Mouse (Mus musculus) midbrain, embryonic 16.5 days (tissue): ENCODE measurements around the gene Dpep3. TPM values are rescaled to one million over a fixed set of nuclear protein-coding genes. Genes with fewer than 3 reads are reported as not detected.
"Not testable (repeated sequence)": the region's sequence is repeated elsewhere in the genome, so short reads cannot be mapped to it uniquely, and the experiment has no call there.

Experiments
- ATAC-seq: fragments of 200-750 bp; cut with Nextera tagmentation; 2 replicates; pipeline ENCODE4 v1.8.0; 2017; ENCODE audit warnings: moderate TSS enrichment
- H3K27ac ChIP-seq: fragments of 300-500 bp; sonication (generic); 2 replicates; pipeline ENCODE4 v1.5.1; 2014; ENCODE audit warnings: mild to moderate bottlenecking, low read length, mixed read lengths
- H3K27me3 ChIP-seq: fragments of 300-500 bp; sonication (generic); 2 replicates; pipeline ENCODE4 v1.6.1; 2014; ENCODE audit warnings: low read depth, low read length, mixed read lengths; ENCODE audit not compliant: control insufficient read depth, insufficient read depth
- H3K36me3 ChIP-seq: fragments of 300-500 bp; sonication (generic); 2 replicates; pipeline ENCODE4 v1.6.1; 2014; ENCODE audit warnings: mild to moderate bottlenecking, low read length, moderate library complexity, mixed read lengths; ENCODE audit not compliant: control insufficient read depth, insufficient read depth
- H3K4me1 ChIP-seq: fragments of 300-500 bp; sonication (generic); 2 replicates; pipeline ENCODE4 v1.6.1; 2014; ENCODE audit warnings: mild to moderate bottlenecking, low read length, mixed read lengths; ENCODE audit not compliant: control insufficient read depth, insufficient read depth
- H3K4me2 ChIP-seq: fragments of 300-500 bp; sonication (generic); 2 replicates; pipeline ENCODE4 v1.6.1; 2014; ENCODE audit warnings: mild to moderate bottlenecking, low read length, mixed read lengths
- H3K4me3 ChIP-seq: fragments of 300-500 bp; sonication (generic); 2 replicates; pipeline ENCODE4 v1.5.1; 2014; ENCODE audit warnings: low read depth, mild to moderate bottlenecking, low read length, moderate library complexity, mixed read lengths
- H3K9ac ChIP-seq: fragments of 300-500 bp; sonication (generic); 2 replicates; pipeline ENCODE4 v1.6.1; 2014; ENCODE audit warnings: low read depth, low read length, mixed read lengths
- H3K9me3 ChIP-seq: fragments of 300-500 bp; sonication (generic); replicated peaks from 2 replicates; pipeline ENCODE4 v1.6.1; 2014; ENCODE audit warnings: mild to moderate bottlenecking, low read length, mixed read lengths; ENCODE audit not compliant: control insufficient read depth, poor library complexity, severe bottlenecking
- WGBS: fragments of 180-500 bp; shearing (Covaris S2); extraction: QIAGEN DNeasy Blood & Tissue Kit; methylation state at CpG from one replicate; pipeline ENCODE4 v1.1.7; 2014; 5-methylcytosine and 5-hydroxymethylcytosine counted together
- polyA plus RNA-seq: library from polyadenylated mRNA; unstranded; fragments of >200 nt; fragmentation: Nextera tagmentation; extraction: Ambion mirVana; gene quantifications from 2 replicates; pipeline ENCODE4 v1.2.1, GENCODE M21; 2015

Dpep3 gene
- polyA plus RNA-seq, 1 experiment from 2014 or later, result not detected

- WGBS, result 83% methylated on average over 2 of the region's 2 CpGs
- Histone ChIP-seq H3K27me3 (no peaks in the 10 kb centered on the region), H3K4me3 (no peak overlapping the region), H3K27ac (no peak overlapping the region), H3K9ac (no peak overlapping the region), H3K4me1 (no peaks in the 10 kb centered on the region), H3K4me2 (no peak overlapping the region), H3K36me3 (no peaks in the 10 kb centered on the region), H3K9me3 (no peaks in the 10 kb centered on the region)
- ATAC-seq, result no peak
Measured at GRCm38 (mm10) chr8:105991546-105991945, 12.3 kb upstream of the Dpep3 start.

DNA sequence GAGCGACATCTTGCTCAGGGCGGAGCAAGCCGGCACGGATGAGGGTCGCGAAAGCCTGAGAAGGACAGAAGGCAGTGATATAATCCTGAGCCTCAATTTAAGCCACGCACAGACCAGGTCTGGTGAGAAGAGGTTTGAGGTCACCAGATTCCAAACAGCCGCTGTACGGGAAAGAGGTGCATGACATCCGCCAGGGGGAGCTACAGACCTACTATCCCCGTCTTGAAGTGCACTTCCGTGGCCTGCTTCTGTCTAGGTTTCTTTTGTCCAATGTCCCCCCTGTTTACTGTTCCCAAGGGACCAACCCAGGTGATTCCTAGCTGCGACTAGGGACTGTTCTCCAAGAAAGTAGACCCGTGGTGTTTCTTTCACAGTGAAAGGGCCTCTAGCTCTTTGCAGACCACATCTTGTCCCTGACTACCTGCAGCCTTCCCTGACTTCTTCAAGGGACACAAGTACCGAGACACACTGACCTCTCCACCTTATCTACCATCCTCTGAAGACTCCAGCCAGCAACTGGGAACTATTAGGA is 11.7 kb upstream of the Dpep3 start, which contains the start of gene Dus2:
Dus2 (plus strand) TSS at position 482 of the 532 bp plus-strand sequence.
- no peaks in the 10 kb centered on the region for H3K4me1 ChIP-seq
- no peaks in the 10 kb centered on the region for H3K9me3 ChIP-seq
- no peak within 1 kb of the TSS for H3K4me3 ChIP-seq
- WGBS, result 12% methylated on average over 15 of the region's 15 CpGs
- no peak for ATAC-seq
- no peak within 1 kb of the TSS for H3K27ac ChIP-seq
- no peaks in the 10 kb centered on the region for H3K36me3 ChIP-seq
- no peaks in the 10 kb centered on the region for H3K27me3 ChIP-seq
- H3K4me2 ChIP-seq, result no peak within 1 kb of the TSS
- no peak within 1 kb of the TSS for H3K9ac ChIP-seq

DNA sequence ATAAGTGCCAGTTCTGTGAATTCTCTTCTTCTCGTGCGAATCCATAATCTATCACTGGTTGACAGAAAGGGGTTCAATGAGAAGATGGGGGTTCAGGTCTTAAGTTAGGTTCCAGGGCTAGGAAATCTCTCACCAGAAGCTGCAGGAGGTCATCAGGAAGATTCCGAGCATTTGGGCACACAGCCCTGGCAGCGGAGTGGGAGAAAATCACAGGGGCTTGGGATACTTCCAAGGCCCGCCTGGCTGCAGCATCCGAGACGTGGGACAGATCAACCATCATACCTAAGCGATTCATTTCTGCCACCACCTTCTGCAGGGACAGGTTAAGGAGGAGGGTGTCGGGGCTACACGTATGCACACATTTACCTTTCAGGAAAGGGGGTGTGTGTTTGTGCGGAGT is 9.3 kb upstream of the Dpep3 start:
- 92% methylated on average over 11 of the region's 11 CpGs for WGBS
- Histone ChIP-seq H3K36me3 (no peaks in the 10 kb centered on the region), H3K27ac (no peak overlapping the region), H3K4me3 (no peak overlapping the region), H3K27me3 (no peaks in the 10 kb centered on the region), H3K9me3 (no peaks in the 10 kb centered on the region), H3K4me2 (no peak overlapping the region), H3K9ac (no peak overlapping the region), H3K4me1 (no peaks in the 10 kb centered on the region)
- ATAC-seq, result no peak

GRCm38 (mm10) chr8:105983406-105983805 is 4.2 kb upstream of the Dpep3 start:
- not testable (repeated sequence) for H3K9ac ChIP-seq, ATAC-seq, H3K27me3 ChIP-seq, H3K4me1 ChIP-seq, H3K9me3 ChIP-seq, H3K4me3 ChIP-seq, H3K36me3 ChIP-seq, H3K27ac ChIP-seq, H3K4me2 ChIP-seq
- 88% methylated on average over 10 of the region's 11 CpGs for WGBS

GRCm38 (mm10) chr8:105981146-105981545 is 1.9 kb upstream of the Dpep3 start:
- Histone ChIP-seq H3K27ac (no peak overlapping the region), H3K9me3 (no peaks in the 10 kb centered on the region), H3K27me3 (no peaks in the 10 kb centered on the region), H3K4me1 (no peaks in the 10 kb centered on the region), H3K4me2 (no peak overlapping the region), H3K4me3 (no peak overlapping the region), H3K36me3 (no peaks in the 10 kb centered on the region), H3K9ac (no peak overlapping the region)
- 92% methylated on average over 1 of the region's 1 CpGs for WGBS
- ATAC-seq, result no peak

DNA sequence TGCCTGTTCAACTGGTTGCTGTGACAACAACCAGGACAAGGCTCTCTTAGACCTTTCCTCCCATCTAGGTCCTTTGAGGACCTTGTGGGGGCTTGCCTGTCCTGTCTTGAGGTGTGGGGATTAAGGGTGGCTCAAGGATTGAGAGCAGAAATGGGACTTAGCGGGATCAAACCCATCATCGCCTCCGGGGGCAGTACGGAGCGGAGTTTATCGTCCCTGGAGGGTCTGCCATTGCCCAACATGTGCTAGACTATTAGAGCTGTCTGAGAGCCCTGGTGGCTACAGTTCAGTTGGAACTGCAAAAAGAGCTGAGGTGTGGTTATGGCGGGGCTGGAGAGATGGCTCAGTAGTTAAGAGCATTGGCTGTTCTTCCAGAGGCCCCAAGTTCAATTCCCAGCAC is 3.9 kb downstream of the Dpep3 start:
- H3K9ac ChIP-seq, result no peak overlapping the region
- no peaks in the 10 kb centered on the region for H3K36me3 ChIP-seq
- H3K4me2 ChIP-seq, result no peak overlapping the region
- no peak for ATAC-seq
- H3K27me3 ChIP-seq, result no peaks in the 10 kb centered on the region
- WGBS, result 62% methylated on average over 7 of the region's 7 CpGs
- no peak overlapping the region for H3K4me3 ChIP-seq
- H3K9me3 ChIP-seq, result no peaks in the 10 kb centered on the region
- no peaks in the 10 kb centered on the region for H3K4me1 ChIP-seq
- H3K27ac ChIP-seq, result no peak overlapping the region

GRCm38 (mm10) chr8:105971019-105971720 is 8.1 kb downstream of the Dpep3 start:
- ATAC-seq, result no peak
- no peaks in the 10 kb centered on the region for H3K9me3 ChIP-seq
- no peak overlapping the region for H3K4me3 ChIP-seq
- H3K27ac ChIP-seq, result no peak overlapping the region
- H3K4me1 ChIP-seq, result no peaks in the 10 kb centered on the region
- no peak overlapping the region for H3K9ac ChIP-seq
- no peak overlapping the region for H3K4me2 ChIP-seq
- WGBS, result 82% methylated on average over 8 of the region's 8 CpGs
- H3K36me3 ChIP-seq, result no peaks in the 10 kb centered on the region
- peaks cover 8% of the 10 kb centered on the region for H3K27me3 ChIP-seq

DNA sequence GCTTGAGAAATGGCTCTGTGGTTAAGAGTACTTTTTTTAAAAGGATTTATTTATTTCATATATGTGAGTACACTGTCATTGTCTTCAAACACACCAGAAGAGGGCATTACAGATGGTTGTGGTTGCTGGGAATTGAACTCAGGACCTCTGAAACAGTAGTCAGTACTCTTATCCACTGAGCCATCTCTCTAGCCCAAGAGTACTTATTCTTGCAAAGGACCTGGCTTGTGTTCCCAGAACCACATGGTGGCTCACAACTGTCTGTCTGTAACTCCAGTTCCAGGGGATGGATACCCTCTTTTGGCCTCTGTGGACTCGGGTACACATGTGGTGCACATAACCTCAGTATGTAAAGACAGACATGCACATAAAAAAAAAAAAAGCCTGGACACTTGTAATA is 9.9 kb downstream of the Dpep3 start:
- Histone ChIP-seq H3K27ac (no peak overlapping the region), H3K9ac (no peak overlapping the region), H3K4me2 (no peak overlapping the region), H3K36me3 (no peaks in the 10 kb centered on the region), H3K9me3 (no peaks in the 10 kb centered on the region), H3K27me3 (peaks cover 24% of the 10 kb centered on the region), H3K4me3 (no peak overlapping the region), H3K4me1 (peaks cover 8% of the 10 kb centered on the region)
- no peak for ATAC-seq
- 71% methylated on average over 1 of the region's 1 CpGs for WGBS

GRCm38 (mm10) chr8:105966692-105967311 is 12.4 kb downstream of the Dpep3 start:
- Histone ChIP-seq H3K9me3 (no peaks in the 10 kb centered on the region), H3K4me1 (peaks cover 8% of the 10 kb centered on the region), H3K9ac (no peak overlapping the region), H3K36me3 (no peaks in the 10 kb centered on the region), H3K4me2 (no peak overlapping the region; the same call in 1 of the 2 replicates), H3K4me3 (no peak overlapping the region), H3K27me3 (peaks cover 24% of the 10 kb centered on the region), H3K27ac (no peak overlapping the region)
- ATAC-seq, result no peak
- 10% methylated on average over 19 of the region's 19 CpGs for WGBS
